Mouse (Mus musculus): Measurements from ENCODE around the gene Scrn3.

- TF ChIP-seq POLR2A (IDR thresholded peaks at IDR 0.05; ENCODE audit: extremely low read depth, insufficient read depth, low read length) (no peak), CTCF (IDR thresholded peaks at IDR 0.05; ENCODE audit: extremely low read depth, insufficient read depth, low read length) (no peak)
Measured at GRCm38 (mm10) chr2:73281048-73281661, 31.2 kb upstream of the Scrn3 start.

All from cortical plate, adult 2 months (tissue).